Mouse (Mus musculus) stomach, embryonic 16.5 days (tissue): ENCODE data around the gene Hunk. TPM values are rescaled to one million over a fixed set of nuclear protein-coding genes. Genes with fewer than 3 reads are reported as not detected.
A peak's percentile ranks its signal among the peaks of the same experiment; 100 is the strongest.

ENCODE experiments used
- ATAC-seq: fragments of 200-750 bp; cut with Nextera tagmentation; 2 replicates; pipeline ENCODE4 v1.8.0; 2017; ENCODE audit warnings: moderate number of reproducible peaks, moderate TSS enrichment; ENCODE audit not compliant: insufficient read depth, low FRiP score
- H3K27ac ChIP-seq: fragments of 300-500 bp; sonication (generic); 2 replicates; pipeline ENCODE4 v1.5.1; 2014; ENCODE audit warnings: low read length
- H3K27me3 ChIP-seq: fragments of 300-500 bp; sonication (generic); 2 replicates; pipeline ENCODE4 v1.6.1; 2014; ENCODE audit warnings: low read length, control low read depth, mixed read lengths; ENCODE audit not compliant: control insufficient read depth, insufficient read depth
- H3K36me3 ChIP-seq: fragments of 300-500 bp; sonication (generic); 2 replicates; pipeline ENCODE4 v1.6.1; 2014; ENCODE audit warnings: low read length; ENCODE audit not compliant: control insufficient read depth, insufficient read depth
- H3K4me1 ChIP-seq: fragments of 300-500 bp; sonication (generic); 2 replicates; pipeline ENCODE4 v1.6.1; 2014; ENCODE audit warnings: low read length, control low read depth, mixed read lengths; ENCODE audit not compliant: control insufficient read depth, insufficient read depth
- H3K4me2 ChIP-seq: fragments of 300-500 bp; sonication (generic); 2 replicates; pipeline ENCODE4 v1.6.1; 2014; ENCODE audit warnings: low read depth, low read length, mixed read lengths
- H3K4me3 ChIP-seq: fragments of 300-500 bp; sonication (generic); replicated peaks from 2 replicates; pipeline ENCODE4 v1.5.1; 2014; ENCODE audit warnings: mild to moderate bottlenecking, low read length
- H3K9ac ChIP-seq: fragments of 300-500 bp; sonication (generic); 2 replicates; pipeline ENCODE4 v1.6.1; 2014; ENCODE audit warnings: low read length
- H3K9me3 ChIP-seq: fragments of 300-500 bp; sonication (generic); replicated peaks from 2 replicates; pipeline ENCODE4 v1.6.1; 2016; ENCODE audit warnings: low read length, control low read depth; ENCODE audit not compliant: control insufficient read depth
- WGBS: fragments of 180-500 bp; shearing (Covaris S2); extraction: QIAGEN DNeasy Blood & Tissue Kit; methylation state at CpG from one replicate; pipeline ENCODE4 v1.1.7; 2014; 5-methylcytosine and 5-hydroxymethylcytosine counted together
- polyA plus RNA-seq: library from polyadenylated mRNA; unstranded; fragments of >200 nt; fragmentation: Nextera tagmentation; extraction: Ambion mirVana; gene quantifications from 2 replicates; pipeline ENCODE4 v1.2.1, GENCODE M21; 2015

Hunk gene
- polyA plus RNA-seq, 1 experiment from 2014 or later, result 6.0 TPM

- ATAC-seq, result no peak
- no peaks in the 10 kb centered on the region for H3K36me3 ChIP-seq
- H3K4me1 ChIP-seq, result peaks cover 24% of the 10 kb centered on the region
- no peak overlapping the region for H3K27ac ChIP-seq
- no peak overlapping the region for H3K4me3 ChIP-seq
- H3K27me3 ChIP-seq, result no peaks in the 10 kb centered on the region
- no peak overlapping the region; the same call in 1 of the 2 replicates for H3K4me2 ChIP-seq
- WGBS, result 27% methylated on average over 10 of the region's 10 CpGs
- H3K9me3 ChIP-seq, result no peaks in the 10 kb centered on the region
- H3K9ac ChIP-seq, result 0 out of 2 replicates have a peak overlapping the region, but pooled peaks have one; percentile 26
These were observed 135.6 kb downstream of the Hunk start for GRCm38 (mm10) chr16:90521191-90521950.

GRCm38 (mm10) chr16:90521951-90522255 is 136.1 kb downstream of the Hunk start:
- H3K27ac ChIP-seq, result no peak overlapping the region
- no peaks in the 10 kb centered on the region for H3K27me3 ChIP-seq
- no peak overlapping the region for H3K4me3 ChIP-seq
- peaks cover 22% of the 10 kb centered on the region for H3K4me1 ChIP-seq
- no peak for ATAC-seq
- H3K9me3 ChIP-seq, result no peaks in the 10 kb centered on the region
- H3K4me2 ChIP-seq, result no peak overlapping the region
- no peak overlapping the region for H3K9ac ChIP-seq
- H3K36me3 ChIP-seq, result no peaks in the 10 kb centered on the region
- WGBS, result 36% methylated on average over 3 of the region's 3 CpGs

GRCm38 (mm10) chr16:90522575-90522974 is 136.8 kb downstream of the Hunk start:
- H3K27ac ChIP-seq, result no peak overlapping the region
- ATAC-seq, result no peak

GRCm38 (mm10) chr16:90523373-90523772 is 137.6 kb downstream of the Hunk start:
- Histone ChIP-seq H3K36me3 (no peaks in the 10 kb centered on the region), H3K9ac (no peak overlapping the region), H3K4me3 (no peak overlapping the region), H3K27ac (no peak overlapping the region), H3K27me3 (no peaks in the 10 kb centered on the region), H3K9me3 (no peaks in the 10 kb centered on the region), H3K4me1 (peaks cover 16% of the 10 kb centered on the region), H3K4me2 (no peak overlapping the region)
- no peak for ATAC-seq
- 28% methylated on average over 6 of the region's 6 CpGs for WGBS

More at GRCm38 (mm10) chr16:90522575-90522974, 136.8 kb downstream of the Hunk start:
- Histone ChIP-seq H3K9ac (no peak overlapping the region), H3K36me3 (no peaks in the 10 kb centered on the region), H3K4me2 (no peak overlapping the region), H3K9me3 (no peaks in the 10 kb centered on the region), H3K4me1 (peaks cover 20% of the 10 kb centered on the region), H3K27me3 (no peaks in the 10 kb centered on the region), H3K4me3 (no peak overlapping the region)
- WGBS, result 74% methylated on average over 1 of the region's 1 CpGs

GRCm38 (mm10) chr16:90523894-90524293 is 138.1 kb downstream of the Hunk start:
- Histone ChIP-seq H3K27me3 (no peaks in the 10 kb centered on the region), H3K9me3 (no peaks in the 10 kb centered on the region), H3K4me1 (peaks cover 10% of the 10 kb centered on the region), H3K36me3 (no peaks in the 10 kb centered on the region), H3K27ac (no peak overlapping the region), H3K9ac (no peak overlapping the region), H3K4me3 (no peak overlapping the region), H3K4me2 (no peak overlapping the region)
- 88% methylated on average over 18 of the region's 18 CpGs for WGBS
- ATAC-seq, result no peak

GRCm38 (mm10) chr16:90524393-90524792 is 138.6 kb downstream of the Hunk start:
- WGBS, result 95% methylated on average over 18 of the region's 18 CpGs

GRCm38 (mm10) chr16:90533119-90533673 is 147.4 kb downstream of the Hunk start:
- ATAC-seq, result no peak
- Histone ChIP-seq H3K4me3 (no peak overlapping the region), H3K4me2 (no peak overlapping the region), H3K4me1 (no peaks in the 10 kb centered on the region), H3K27me3 (no peaks in the 10 kb centered on the region), H3K9me3 (no peaks in the 10 kb centered on the region), H3K27ac (no peak overlapping the region), H3K36me3 (no peaks in the 10 kb centered on the region), H3K9ac (no peak overlapping the region)
- WGBS, result 69% methylated on average over 10 of the region's 10 CpGs

More at GRCm38 (mm10) chr16:90524393-90524792, 138.6 kb downstream of the Hunk start:
- Histone ChIP-seq H3K9ac (no peak overlapping the region), H3K27ac (no peak overlapping the region), H3K36me3 (no peaks in the 10 kb centered on the region), H3K9me3 (no peaks in the 10 kb centered on the region), H3K27me3 (no peaks in the 10 kb centered on the region), H3K4me1 (peaks cover 8% of the 10 kb centered on the region), H3K4me3 (no peak overlapping the region), H3K4me2 (no peak overlapping the region)
- no peak for ATAC-seq

- H3K4me3 ChIP-seq, result no peak overlapping the region
- H3K4me2 ChIP-seq, result no peak overlapping the region
- no peaks in the 10 kb centered on the region for H3K9me3 ChIP-seq
- WGBS, result 59% methylated on average over 8 of the region's 8 CpGs
- H3K36me3 ChIP-seq, result no peaks in the 10 kb centered on the region
- H3K27ac ChIP-seq, result no peak overlapping the region
- no peaks in the 10 kb centered on the region for H3K27me3 ChIP-seq
- ATAC-seq, result no peak
- no peak overlapping the region for H3K9ac ChIP-seq
- H3K4me1 ChIP-seq, result no peaks in the 10 kb centered on the region
These were observed 148.8 kb downstream of the Hunk start for GRCm38 (mm10) chr16:90534591-90534990.

- H3K9ac ChIP-seq, result no peak overlapping the region
- no peaks in the 10 kb centered on the region for H3K27me3 ChIP-seq
- 54% methylated on average over 5 of the region's 5 CpGs for WGBS
- H3K9me3 ChIP-seq, result no peaks in the 10 kb centered on the region
- H3K27ac ChIP-seq, result no peak overlapping the region
- no peak overlapping the region for H3K4me3 ChIP-seq
- H3K4me2 ChIP-seq, result no peak overlapping the region
- no peaks in the 10 kb centered on the region for H3K36me3 ChIP-seq
- ATAC-seq, result no peak
- no peaks in the 10 kb centered on the region for H3K4me1 ChIP-seq
These were observed 153.1 kb downstream of the Hunk start for GRCm38 (mm10) chr16:90538926-90539325.
